Mouse (Mus musculus) heart, postnatal 36 days (tissue): ENCODE data around the gene Ikbke. TPM values are rescaled to one million over a fixed set of nuclear protein-coding genes. Genes with fewer than 3 reads are reported as not detected.
A peak's percentile ranks its signal among the peaks of the same experiment; 100 is the strongest.
"Not testable (repeated sequence)": the region's sequence is repeated elsewhere in the genome, so short reads cannot be mapped to it uniquely, and the experiment has no call there.

Experiments
- DNase-seq, 2 experiments: peaks; one replicate each; pipeline ENCODE4 v3.0.0; 2021 to 2022
- intact Hi-C: fragments of 180-260 bp; cut with DNase I; formaldehyde crosslinking; loops from one replicate; pipeline ENCODE4 v1.15.1; 2025
- total RNA-seq, 2 experiments: library from RNA; stranded (reverse); gene quantifications; 2 replicates each; pipeline ENCODE4 v1.2.3; 2021

Ikbke gene
- total RNA-seq, 2 experiments from 2014 or later = 0.89 to 1.6 TPM

DNA sequence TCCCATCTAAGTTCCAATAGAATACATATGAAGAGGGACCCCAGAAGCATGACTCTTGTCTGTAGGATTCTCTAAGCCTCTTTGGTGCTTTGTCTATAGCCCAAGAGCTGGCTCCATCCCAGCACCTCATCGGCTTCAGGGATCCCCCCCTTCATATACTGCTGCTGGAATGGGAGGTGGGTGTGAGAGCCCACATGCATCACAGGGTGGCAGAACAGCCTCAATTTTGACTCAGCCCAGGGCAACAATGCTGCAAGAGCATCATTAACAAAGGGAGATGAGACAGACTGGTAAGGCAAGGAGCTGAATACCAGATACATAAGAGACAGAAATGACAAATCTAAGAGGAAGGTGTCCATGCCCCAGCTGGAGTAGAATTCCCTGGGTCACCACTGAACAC lies 4.8 kb upstream of the Ikbke start:
- intact Hi-C loops = no loop called here
- no peak for DNase-seq

DNA sequence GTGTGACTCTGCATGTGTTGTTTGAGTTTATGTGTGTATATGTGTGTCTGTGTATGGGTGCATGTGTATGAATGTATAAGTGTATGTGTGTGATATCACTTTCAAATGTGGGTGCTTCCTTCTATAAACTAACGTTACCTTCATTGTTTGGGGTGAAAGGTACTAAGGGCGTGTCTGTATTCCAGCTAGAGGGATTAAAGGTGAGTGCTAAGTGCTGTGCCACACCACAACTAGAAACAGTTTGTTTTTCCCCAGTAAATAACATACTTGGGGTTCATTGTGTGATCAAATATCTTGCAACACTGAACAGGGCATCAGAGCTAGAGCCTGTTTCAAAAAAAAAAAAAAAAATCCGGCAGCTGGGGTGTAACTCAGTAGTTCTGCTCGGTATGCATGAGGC lies 2.3 kb upstream of the Ikbke start:
- intact Hi-C loops = no loop called here

DNA sequence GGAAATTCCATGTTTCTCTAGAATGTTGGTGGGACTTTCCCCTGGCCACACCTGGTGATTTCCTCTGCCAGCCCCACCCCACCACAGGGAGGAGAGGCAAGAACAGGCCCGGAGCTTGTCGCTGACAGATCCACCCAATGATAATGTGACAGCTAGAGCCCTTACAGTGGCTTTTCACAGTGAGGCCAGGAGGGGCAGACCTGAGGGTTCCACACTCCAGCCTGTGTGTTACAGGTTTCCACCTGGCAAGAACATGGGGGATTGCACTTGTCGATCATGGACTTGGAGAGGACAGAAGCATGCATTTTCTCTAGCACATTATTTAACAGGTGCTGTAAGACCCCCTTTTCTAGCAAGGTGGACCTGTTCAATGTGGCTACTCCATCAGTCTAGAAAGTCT lies 874 bp upstream of the Ikbke start:
- intact Hi-C loops = no loop called here

More for the DNA sequence above, 2.3 kb upstream of the Ikbke start:
- DNase-seq = no peak

DNA sequence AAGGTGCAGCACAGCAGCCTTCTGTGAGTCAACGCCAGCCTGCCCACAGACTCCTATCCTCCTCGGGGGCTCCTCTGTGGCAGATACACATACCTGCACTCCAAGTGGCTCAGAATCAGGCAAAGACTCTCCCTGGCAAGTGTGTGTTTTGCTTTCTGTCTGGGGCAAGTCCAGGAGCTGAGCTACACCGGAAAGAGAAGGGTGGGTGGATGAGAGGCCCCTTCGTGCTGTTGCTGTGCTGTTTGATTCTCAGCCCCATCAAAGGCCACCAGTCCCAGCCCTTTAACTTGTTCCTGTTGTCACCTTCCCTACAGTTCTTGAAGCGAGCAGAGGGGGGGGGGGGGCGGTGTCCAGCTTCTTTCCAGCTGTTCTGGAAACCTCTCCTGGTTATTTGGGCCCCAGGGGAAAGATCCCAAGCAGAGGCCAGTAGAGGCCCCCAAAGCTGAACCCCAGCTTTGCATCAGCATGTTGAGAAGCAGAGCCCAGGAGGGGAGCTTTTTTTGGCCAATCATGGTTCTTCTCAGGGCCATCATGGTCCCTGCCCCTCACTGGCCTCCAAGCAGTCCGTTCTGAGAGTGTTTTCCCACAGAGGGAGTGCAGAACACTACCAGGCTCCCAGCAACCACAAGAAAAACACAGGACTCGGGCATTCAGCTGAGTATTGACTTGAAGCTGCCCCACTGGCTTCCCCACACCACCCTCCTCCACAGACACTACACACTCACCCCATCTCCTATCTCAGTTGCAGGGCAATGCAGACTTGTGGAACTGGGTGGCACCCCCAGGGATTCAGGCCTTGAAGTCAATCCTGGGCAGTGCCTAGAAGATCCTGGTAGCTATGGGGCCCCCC lies 575 bp downstream of the Ikbke start:
- intact Hi-C loops = no loop called here
- DNase-seq = peak in 1 of 2 experiments; percentile 30

More for the DNA sequence above, 874 bp upstream of the Ikbke start:
- no peak for DNase-seq

DNA sequence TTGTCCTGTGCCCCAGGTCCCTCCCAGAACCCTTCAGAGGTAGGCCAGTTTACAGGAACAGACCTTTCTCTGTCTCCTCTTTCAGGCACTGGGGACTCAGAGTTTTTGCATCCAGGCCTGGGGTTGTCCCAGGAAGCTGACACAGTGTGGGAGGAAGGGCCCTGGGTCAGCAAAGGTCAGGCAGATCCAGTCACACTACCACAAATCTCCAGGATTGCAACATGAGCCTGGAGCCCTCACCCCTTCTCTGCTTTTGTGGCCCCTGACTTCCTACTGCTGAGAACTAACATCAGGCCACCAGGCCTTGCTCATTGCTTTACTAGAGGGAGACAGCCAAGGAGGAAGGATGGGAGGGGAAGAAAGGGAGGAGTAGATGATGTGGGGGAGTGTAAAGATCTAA lies 2.6 kb downstream of the Ikbke start:
- no peak for DNase-seq

DNA sequence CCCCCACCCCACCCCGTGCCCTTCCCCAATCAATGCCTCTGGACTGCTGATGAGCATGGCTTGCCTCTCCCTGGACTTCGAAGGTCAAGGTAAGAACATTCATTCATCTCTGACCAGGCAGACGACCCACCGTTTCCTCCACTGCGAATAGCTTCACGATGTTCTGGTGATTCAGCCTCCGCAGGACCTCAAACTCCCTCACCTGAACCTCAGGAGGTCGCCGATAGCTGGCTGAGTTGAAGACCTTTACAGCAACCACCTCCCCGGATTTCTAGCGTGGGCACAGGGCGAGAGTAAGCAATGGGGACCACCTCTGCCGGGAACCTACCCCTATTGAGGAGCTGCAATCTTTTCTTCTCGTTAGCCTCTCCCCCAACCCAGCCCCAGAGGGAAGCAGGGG lies 3.8 kb downstream of the Ikbke start:
- intact Hi-C loops = no loop called here
- DNase-seq = no peak

More for the DNA sequence above, 2.6 kb downstream of the Ikbke start:
- intact Hi-C loops = no loop called here

DNA sequence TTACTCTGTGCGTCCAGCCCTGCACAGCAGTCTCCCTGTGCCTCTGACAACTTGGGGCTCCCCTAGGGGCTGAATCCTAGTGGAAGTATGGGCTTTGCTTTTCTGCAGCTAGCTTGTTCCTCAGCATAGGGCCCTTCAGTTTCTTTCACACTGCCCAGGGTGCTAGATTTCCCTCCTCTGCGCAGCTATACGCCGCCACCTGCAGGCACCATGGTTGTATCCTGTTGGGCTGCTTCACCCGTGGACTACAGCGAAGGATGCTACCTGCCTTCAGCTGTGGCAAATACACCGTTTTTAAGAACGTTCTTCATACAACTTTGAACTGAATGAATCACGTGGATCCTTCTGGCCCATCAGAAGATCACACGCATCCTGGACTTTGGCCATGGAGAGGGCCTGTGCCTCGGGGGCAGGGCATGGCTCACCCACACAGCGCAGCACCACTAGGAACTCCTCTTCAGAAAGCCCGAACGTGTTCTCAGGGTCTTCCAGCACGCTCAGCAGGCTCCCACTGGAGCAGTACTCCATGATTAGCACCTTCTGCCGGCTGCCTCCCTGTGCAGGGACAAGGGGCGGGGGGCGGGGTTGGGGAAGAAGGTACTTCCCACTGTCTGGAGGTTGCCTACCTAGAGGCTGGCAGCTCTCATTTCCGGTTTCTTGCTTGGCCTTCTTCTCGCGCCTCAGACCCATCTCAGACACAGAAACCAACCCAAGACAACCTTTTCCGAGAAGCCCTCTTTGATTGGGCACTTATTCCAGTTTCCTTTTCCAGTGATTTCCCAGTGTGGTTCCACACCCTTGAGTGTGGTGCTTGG lies 4.5 kb downstream of the Ikbke start:
- no peak for DNase-seq
- intact Hi-C loops = loop anchor here (5.0 kb wide), 1 partner anchor 282 kb away; no protein-coding TSS in a partner anchor

DNA sequence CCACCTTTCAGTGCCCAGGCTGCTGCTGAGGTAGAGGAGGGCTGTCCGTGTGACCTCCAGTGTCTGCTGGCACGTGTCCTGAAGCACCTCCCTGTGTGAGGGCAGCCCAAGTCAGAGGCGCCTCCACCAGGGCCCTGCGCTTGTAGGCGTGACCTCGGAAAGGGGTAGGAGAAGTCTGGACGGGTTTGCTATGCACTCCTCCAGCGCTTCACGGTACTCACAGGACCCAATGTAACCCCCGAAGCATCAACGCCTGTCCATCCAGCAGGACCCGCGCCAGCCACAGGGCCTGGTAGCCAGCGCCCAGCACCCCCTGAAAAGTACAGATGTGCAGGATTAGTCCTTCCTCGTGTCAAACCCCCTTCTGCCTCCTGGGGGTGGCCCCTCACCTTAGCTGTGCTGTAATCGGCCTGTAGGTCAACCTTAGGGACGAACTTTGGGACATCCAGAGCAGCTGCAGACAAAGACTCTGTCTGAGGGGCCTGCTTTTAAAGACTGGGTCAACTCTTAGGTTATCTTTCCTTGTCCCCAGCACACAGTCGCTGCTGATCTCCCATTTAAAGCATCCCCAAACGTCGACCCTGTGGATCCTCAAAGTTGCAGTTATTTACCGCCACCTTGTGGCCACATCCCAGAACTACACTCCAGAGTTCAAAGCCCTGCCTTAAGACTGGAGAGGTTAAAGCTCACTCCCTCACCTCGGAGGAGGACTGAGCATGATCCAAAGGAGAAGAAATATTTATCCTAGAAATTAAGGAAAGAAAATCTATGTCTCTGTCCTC lies 9.4 kb downstream of the Ikbke start:
- intact Hi-C loops = loop anchor here (5.0 to 10.0 kb wide), 2 partner anchors 287 to 475 kb away; no protein-coding TSS in a partner anchor
- peak; percentile 62 to 72 for DNase-seq

DNA sequence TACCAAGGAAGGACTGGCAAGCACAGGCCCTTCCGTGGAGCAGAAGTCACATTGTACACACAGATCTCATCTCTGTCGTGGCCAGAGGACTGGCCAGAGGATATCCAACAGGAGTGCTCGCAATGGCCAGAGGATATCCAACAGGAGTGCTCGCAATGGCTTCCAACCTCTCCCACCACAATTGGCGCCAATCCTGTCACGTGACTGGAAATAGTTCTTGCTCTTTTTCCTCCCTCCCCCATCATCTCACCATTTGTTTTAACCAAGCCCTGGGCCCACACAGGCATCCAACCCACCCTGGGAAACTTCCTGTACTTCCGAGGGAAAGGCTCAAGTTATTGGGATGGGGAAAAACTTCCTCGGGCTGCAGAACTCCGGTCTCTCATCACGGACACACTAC lies 10.6 kb downstream of the Ikbke start:
- intact Hi-C loops = loop anchor here (10.0 kb wide), 1 partner anchor 474 kb away; no protein-coding TSS in a partner anchor
- no peak for DNase-seq

DNA sequence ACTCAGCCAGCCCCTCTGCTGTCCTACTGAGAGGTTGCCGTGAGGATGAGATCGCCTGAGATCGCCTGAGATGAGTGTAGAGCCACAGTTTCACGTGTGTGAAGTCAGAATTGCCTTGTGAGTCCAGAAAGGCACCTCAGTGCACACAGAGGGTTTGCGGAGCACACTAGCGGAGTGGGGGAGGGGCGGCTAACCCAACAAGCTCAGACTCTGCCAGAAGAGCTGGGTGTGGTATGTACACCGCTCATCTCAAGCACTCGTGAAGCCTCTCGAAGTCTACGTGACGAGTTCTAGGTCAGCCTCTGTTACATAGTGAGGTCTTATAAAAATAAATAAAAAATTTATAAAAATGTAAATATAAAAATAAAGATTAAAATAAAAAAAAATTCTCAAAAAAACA lies 15.5 kb downstream of the Ikbke start:
- intact Hi-C loops = loop anchor here (5.0 to 10.0 kb wide), 2 partner anchors 147 to 469 kb away; no protein-coding TSS in a partner anchor
- DNase-seq = no peak

DNA sequence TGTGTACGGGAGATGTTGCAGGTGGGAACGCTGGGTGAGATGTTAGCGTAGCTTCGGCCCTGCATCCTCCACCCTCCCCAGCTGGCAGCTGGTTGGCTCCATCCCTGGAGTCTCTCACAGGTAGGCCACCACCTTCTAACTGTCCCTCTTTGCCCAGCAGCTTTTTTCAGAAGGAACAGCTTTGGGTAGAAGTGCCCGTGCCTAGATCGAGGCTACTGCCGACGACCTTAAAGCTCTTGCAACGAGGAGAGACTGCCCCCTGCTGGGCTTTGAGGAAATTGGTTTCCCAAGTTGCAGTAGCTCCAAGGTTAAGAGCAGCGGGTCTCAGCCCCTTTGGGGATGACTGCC lies 19.1 kb downstream of the Ikbke start:
- intact Hi-C loops = loop anchor here (1.0 to 10.0 kb wide), 3 partner anchors 79 to 465 kb away; no protein-coding TSS in a partner anchor
- peak; percentile 66 to 77 for DNase-seq

DNA sequence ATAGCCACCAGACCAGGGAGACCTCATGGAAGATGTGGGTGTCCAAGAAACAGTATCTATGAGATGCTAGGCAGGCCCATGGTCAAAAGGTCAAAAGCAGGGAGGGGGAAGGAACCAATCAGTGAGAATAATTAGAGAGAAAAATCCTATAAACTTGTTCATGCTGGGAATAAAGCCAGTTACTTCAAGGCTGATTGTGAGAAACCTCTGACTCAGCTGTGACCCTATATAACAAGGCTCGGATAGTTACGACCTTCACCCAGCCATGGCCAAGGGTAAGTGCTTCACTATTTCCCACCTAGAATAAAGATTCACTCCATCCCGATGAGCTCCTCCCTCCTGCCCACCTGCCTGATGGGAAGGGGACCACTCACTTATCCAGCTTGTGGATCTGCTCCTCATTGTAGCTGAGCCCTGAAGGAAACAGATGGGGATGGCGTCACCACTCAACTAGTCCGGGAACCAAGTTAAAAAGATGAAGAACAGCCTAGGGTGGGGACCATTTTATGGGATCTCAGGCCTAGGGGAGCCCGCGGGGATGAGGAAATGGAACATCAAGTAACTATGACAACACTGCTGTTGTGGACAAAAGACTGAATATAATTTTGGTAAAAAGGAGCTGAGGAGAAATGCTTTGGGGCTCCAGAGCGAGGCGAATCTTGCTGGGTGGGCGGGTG lies 19.6 kb downstream of the Ikbke start:
- intact Hi-C loops = loop anchor here (1.0 to 10.0 kb wide), 4 partner anchors 78 to 465 kb away; no protein-coding TSS in a partner anchor
- no peak for DNase-seq

DNA sequence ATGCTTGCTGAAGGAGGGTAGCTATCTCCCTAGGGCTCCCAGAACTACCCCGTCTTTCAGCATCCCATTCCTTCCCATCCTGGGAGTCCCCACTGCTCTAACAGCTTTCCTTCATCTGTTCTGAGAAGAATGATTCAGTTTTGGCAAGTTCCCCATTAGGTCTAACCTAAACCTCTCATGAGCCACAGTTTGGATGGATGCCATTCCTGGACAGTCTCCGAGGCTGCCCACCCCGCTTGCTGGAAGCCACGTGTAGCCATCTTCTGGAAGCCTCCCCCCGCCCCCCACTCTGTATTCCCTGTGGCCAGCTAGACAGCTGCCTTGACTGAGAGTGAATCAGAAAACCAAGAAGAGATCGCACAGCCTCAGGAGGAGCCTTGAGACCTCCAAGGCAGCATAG lies 22.1 kb downstream of the Ikbke start:
- intact Hi-C loops = loop anchor here (5.0 kb wide), 1 partner anchor 380 kb away; no protein-coding TSS in a partner anchor
- DNase-seq = no peak

DNA sequence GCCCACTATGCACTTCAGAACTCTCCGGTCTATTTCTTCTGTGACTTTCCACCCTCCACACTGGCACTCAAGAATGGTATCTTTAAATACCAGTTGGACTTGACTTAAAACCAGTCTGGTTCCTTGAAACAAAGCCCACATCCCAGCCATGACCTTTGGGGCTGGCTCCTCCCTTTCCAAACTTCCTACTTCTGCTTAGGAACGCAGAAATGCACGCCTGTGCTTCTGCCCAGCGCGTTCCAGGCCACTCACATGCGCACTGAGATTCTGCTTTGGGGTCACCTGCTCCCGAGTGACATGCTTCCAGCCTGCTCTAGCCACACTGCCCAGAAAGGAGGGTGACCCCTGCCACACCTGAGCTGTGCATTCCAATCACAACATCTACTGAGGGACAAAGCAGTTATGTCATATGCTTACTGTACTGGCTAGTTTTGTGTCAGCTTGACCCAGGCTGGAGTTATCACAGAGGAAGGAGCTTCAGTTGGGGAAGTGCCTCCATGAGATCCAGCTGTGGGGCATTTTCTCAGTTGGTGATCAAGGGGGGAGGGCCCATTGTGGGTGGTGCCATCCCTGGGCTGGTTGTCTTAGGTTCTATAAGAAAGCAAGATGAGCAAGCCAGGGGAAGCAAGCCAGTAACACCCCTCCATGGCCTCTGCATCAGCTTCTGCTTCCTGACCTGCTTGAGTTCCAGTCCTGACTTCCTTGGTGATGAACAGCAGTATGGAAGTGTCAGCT lies 26.7 kb downstream of the Ikbke start:
- intact Hi-C loops, DNase-seq: not testable (repeated sequence)

DNA sequence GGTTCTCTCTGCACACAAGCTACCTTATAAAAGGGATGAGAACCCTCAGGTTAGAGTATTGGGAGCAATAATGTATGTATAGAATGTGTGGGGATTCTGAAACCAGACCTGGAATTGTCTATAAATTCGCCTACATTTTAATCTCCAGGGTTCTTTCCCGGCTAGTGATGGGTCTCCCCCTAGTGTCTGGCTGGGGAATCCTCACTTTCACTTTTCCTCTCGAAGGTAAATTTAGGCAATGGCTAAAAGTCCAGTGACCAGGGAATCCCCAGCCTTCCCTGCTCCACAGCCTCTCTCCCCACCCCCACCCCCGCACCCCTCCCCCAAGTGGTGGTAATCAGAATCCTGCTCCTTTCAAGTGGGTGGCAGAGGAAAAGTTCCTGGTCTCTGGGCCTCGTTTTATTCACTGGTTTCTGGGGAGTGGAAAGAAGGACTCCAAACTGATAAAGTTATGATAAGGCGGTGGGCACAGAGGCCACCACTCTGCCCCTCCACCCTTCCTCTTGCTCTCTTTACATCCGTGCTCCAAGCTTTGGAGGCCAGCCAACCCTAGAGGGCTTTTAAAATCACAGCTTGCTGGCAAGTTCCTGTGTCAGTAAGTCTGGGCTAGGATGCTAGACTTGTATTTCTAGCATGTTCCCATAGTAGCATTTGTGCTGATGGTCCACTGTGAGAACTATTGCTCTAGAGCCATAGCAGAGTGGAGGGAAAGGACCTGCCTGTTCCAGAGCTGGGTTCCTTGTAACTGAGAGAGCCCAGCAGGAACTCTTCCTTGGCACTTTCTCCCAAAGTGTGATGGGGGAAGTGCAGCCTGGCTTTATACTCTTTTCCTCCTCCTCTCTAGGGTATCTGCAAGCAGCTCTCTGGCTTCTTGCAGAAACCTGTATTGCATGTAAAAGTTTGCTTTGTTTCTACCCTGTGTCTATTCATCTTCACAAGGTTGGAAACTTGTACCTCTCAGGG lies 32.7 kb downstream of the Ikbke start:
- intact Hi-C loops = loop anchor here (1.0 kb wide), 2 partner anchors 65 to 130 kb away; no protein-coding TSS in a partner anchor
- peak; percentile 44 to 56 for DNase-seq

DNA sequence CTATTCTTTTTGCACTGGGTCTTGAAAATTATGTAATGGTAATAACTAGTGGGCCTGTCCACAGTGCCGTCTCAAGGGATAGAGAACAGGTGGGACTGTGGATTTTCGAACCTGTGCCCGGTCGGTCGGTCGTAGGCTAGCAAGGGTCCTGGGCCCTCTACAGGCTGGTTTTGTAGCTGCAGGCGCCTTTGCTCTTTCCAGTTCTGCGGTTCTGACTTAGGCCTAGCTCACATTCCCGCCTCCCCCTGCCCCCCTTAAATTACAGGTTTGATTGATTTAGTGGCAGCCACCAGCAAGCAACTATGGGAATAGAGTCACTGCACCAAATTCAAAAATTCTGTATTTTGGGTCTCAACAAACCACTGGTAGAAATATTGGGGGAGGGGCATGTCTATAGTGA lies 33.5 kb downstream of the Ikbke start:
- intact Hi-C loops = loop anchor here (1.0 kb wide), 2 partner anchors 65 to 130 kb away; no protein-coding TSS in a partner anchor
- DNase-seq = peak; percentile 49 to 58

DNA sequence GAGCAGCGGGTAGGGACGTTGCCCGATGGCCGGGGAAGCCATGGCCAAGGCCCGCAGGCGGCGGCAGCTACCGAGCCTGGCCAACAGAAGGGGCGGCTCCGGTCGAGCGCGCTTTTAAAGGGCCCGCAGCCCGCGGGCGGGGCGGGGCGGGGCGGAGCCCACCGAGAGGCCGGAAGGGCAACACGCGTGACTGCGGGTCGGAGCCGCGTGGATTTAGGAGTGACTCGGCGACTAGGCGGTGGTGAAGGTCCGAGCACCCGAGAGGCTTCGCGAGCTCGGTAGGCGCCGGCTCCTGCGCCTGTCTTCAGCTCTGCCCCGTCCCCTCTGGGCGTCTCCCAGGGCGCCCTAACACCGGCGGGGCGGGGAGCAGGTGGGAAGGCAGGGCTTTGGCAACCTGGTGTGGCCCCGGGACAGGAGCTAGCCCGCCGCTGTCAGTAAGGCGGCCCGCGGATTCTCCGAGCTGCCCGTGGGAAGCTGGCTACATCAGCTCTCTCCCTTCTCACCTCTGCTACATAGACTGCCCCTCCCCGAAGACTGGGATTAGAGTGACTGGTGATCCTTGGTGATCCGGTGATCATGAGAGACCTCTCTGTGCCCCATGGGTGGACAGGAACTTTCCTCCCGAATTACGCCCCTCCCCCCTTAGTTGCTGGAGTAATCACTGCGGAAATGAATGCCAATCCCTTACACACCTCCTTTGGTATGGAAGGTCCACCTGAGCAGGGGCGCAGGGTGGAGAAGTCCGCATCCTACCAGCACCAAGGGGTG lies 34.1 kb downstream of the Ikbke start, which contains the start of gene Rassf5:
Rassf5 (minus strand) TSS at position 170 of the 768 bp plus-strand sequence.
- peak; percentile 75 to 84 for DNase-seq
- intact Hi-C loops = no loop called here
